Mouse (Mus musculus) gastrocnemius, adult 8-10 months (tissue): Measurements from ENCODE around the gene Tex26. TPM values are rescaled to one million over a fixed set of nuclear protein-coding genes. Genes with fewer than 3 reads are reported as not detected.

ENCODE experiments used
- DNase-seq, 2 experiments: peaks; one replicate each; pipeline ENCODE4 v3.0.0; 2022; ENCODE audit warnings: low spot score in 2 of 2
- total RNA-seq, 4 experiments: library from RNA; stranded (reverse); gene quantifications; 2 replicates each; pipeline ENCODE4 v1.2.4; 2022

Gene Tex26
- total RNA-seq, 4 experiments from 2014 or later: not detected

DNA sequence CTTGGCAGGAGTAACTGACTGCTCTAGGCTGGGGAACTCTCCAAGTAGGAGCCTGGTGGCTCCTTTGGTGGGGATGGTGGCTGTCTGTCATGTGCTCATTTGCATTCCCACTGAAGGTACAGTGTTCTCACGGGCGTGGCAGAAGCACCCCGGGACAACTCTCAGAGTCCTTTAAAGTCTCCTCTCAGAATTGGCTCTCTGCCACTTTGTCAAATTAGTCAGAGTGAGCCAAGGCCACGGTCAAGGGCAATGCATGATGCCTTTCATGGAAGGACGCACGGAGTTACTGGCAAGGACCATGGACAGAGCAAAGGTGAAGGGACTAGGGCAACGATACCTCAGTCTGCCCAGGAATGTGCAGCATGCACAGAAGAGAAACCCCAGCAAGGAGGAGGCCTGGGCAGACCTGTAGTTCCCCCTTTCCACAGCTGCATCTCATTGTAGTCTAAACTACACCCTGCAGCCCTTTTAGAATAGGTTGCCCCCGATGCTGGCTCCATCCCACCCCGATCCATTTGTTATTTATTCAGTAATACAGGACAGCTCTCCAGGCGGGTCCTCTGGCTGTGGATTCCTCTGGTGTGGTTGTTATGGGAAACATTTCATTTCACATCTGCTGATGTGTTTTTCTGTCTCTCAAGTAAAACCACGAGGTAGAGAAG, 49.0 kb downstream of the Tex26 start:
- DNase-seq: no peak

DNA sequence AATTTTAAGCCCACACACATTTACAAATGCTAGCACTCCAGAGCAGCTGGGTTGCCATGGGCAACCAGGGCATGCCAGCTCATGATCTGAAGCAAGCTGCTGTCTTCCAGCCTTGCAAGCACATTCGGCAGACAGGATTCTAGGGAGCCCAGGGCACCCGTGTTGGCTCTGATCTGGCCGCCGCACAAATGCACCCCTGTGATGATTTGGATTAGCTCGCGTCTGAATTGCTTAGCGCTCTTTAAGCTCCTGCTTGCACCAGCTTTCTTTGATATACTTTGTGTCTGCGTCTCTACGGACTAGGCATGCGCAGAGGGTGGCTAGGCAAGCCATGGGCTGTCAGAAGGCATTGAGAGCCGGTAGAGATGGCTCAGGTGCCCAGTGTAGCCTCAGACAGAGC, 49.7 kb downstream of the Tex26 start:
- DNase-seq: no peak

DNA sequence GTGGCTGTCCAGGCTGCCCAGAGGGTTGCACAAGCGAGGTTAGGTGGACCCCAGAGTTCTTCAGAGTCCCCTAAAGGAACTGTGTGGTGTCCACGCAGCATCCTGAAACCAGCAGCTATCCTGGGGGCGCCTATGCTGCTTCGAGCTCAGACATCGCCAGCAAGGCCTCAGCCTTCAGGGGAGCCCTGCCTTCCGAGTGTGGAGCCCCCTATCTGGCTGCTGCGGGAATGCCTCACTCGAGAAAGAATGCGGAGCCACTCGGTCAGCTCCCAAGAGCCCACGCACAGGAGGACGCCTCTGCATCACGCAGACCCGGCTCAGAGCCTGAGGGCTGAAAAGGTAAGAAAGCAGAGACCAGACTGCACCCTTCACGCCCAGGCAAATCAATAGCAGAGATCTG, 50.8 kb downstream of the Tex26 start:
- no peak for DNase-seq

DNA sequence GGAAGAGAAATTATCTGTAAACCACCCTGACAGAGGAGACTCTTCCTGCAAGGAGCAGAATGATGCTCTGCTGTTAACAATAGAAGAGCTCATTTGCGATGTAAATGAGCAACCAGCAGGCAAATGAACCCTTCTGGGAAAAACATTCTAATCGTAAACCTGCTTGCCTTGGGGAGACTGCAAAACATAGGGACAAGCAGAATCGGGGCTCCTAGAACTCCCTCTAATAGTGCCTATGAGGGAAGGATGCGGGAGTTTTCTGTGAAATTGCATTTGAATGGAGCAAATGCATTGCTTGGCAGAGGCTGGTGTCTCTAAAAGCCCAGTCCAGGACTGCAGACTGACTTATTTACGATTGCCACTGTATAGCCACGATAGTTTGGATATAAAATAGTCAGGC, 56.2 kb downstream of the Tex26 start:
- DNase-seq: no peak

DNA sequence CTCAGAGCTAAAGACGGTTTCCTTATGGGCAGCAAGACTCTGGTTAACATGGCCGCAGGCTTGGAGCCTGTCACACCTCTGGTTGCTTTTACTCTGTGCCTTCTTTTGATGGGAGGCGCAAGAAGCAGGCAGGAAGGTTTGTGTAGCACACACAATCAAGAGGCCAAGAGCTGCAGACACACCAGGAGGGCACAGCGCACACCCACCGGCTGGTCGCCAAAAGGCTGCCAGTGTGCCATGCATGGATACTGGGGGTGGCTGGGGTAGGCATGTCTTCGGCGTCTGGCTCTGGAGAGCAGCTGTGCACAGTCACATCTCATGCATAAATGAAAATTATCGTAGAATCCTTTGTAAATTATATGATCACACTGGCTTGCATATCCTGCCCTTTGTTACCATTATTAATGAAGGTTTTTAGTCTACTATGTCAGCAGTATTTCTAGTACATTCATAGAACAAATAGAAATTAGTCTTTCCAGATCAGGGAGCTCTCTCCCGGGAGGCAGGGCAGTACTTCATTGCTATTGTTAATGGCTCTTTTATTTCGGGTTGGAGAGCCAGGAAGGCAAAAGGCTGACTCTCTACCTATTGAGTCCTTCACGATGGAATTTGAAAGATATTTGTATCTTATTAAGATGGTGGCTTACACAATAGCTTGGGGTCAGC, 57.1 kb downstream of the Tex26 start:
- no peak for DNase-seq

DNA sequence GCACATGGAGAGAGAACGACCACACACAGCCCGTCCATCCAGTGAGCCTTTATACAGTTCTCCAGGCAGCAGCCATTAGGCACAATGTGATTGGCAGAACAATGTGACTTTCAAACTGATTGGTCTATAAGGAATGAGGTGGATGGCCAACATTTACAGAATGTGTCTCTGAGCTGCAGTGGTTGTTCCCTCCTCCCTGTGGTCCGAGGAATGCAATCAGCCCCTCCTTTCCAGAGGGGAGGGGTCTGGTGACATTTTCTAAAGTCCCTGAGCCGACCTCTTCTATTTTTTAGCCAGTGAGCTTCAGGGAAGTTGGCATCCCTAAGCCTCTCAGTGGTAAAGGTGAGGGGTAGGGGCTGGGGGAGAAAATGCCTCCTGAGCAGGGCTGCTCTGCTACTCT, 60.5 kb downstream of the Tex26 start:
- no peak for DNase-seq

DNA sequence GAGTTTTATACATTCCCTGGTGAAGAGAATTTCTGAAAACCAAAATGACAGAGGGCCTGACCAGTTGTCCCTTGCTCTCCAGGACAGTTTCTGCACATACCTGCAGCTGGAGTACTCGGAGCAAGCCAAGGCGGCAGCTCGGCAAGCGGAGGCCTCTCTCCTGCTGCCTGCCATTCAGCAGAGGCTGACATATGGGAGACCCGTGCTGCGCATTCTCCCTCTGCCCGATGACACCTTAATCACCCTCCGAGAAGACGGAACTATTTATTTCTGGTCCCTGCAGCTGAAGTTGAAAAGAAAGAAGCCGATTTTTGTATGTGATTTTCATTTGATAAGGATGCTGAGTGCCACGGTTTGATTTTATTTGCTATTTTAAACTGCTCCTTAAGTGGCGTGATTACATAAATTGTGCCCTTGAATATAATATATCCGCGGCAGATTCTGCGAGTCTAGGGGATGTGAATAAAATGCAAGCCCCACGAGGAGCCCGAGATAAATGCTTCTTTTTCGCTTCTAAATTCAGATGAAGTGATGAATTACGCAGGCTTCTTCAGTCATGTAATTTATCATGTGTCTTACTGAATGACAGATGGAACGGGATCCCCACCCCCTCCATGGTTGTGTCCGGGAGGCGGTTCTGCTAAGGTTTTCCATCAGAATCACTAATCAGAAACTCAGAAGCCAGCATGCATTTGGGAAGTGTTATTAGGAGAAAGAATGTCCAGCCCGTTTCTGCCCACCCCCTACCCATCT, 64.1 kb downstream of the Tex26 start:
- DNase-seq: no peak

DNA sequence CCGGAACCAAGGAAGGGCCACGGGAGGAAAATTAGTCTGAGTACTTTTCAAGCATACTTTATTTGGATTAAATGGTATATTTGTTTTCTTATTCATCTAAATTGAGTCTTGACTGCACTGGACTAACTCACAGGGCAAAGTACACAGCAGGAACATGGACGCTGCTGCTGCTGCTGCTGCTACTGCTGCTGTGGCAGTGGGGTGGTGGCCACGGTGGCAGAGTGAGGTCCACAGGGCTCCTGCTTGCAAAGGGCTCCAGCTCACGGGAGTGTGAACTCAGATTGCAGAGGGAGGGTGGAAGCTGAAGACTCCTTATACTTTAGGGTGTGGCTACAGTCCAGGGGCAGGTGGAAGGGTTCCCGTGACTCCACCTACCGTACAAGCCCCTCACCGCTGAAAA, 65.5 kb downstream of the Tex26 start:
- no peak for DNase-seq

DNA sequence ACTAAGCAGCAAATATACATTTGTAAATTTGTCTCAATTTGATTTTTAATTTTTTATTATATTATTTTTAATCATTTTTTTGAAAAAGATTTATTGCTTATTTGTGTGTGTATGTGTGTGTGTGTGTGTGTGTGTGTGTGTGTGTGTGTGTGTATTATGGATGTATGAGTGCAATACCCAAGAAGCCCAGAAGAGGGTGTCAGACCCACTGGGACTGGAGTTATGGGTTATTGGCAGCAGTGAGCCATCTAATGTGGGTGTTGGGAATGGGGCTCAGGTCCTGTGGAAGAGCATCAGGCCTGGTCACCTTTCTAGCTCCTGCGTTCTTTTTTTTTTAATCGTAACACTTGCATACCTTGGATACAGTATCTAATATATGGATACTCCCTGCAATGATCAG, 66.6 kb downstream of the Tex26 start:
- no peak for DNase-seq

DNA sequence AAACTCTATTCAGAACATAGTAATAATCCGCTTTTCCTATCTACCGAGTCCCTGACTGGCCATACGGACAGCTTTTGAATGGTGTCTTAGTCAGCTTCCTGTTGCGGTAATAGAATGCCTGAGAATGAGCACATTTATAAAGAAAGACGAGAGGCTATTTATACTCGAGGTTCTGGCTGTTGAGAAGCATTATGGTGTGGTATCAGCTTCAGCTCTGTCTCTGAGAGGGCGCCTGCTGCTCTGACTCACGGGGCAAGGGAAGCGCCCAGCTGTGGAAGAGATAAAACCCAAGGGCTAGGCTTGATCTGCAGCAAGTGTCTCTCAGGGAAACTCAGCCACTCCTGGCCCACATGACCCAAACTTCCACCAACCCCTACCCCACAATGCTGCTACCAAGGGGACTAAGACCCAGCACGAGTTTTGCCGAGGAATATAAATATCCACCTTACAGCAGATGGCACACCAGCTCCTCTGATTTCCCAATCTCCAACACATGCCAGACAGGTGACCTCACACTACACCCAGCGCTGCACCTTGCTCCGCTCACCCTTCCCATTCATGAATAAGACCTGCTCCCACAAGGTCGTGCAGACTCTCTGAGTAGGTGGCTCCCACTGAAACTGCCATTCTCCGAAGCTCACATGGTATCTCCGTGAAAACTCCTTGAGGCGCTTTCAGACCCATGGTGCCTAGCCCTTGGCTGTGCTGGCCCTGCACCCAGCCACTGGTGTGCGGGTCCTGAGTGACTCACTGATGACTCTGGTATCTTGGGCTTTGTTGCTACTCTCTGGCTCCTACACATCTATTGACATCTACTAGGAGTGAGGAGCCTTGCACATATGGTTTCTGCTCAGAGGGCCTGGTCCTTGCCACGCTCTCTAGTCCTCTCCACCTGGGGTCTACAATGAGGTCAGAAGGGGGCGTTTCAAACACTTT, 68.9 kb downstream of the Tex26 start:
- no peak for DNase-seq

DNA sequence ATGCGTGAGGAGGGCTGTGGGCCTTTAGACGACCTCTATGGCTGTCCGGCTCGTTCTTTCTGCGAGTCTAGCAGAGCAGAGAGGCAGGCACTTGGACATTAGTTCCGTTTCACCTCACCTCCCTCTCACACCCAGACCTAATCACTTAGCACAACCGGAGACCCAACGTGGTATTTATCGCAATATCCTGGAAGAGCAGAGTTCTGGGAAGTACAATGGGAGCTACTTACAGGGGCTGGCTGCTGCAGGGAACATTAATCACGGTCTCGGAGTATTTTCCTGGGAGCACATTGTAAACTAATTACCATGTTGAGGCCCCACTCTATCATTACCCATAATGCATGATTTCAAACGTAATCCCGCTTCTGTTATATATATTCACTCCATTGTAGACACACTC, 70.9 kb downstream of the Tex26 start:
- no peak for DNase-seq

DNA sequence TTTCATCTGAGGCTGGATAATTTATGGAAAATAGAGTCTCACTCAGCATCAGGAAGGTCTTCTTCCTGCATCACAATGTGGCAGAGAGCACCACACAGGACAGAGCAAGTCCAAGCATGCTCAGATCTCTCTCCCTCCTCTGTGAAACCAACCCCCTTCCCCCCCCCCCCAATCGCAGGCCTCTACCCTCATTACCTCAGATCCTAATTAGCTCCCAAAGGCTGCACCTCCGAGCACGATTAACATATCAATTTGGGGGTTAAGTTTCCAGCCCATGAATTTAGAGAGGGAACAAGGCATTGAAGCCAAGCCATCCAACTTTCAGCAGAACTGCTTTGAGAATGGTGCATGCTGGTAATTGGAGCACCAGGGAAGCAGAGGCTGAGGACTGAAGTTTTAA, 73.2 kb downstream of the Tex26 start:
- DNase-seq: no peak

DNA sequence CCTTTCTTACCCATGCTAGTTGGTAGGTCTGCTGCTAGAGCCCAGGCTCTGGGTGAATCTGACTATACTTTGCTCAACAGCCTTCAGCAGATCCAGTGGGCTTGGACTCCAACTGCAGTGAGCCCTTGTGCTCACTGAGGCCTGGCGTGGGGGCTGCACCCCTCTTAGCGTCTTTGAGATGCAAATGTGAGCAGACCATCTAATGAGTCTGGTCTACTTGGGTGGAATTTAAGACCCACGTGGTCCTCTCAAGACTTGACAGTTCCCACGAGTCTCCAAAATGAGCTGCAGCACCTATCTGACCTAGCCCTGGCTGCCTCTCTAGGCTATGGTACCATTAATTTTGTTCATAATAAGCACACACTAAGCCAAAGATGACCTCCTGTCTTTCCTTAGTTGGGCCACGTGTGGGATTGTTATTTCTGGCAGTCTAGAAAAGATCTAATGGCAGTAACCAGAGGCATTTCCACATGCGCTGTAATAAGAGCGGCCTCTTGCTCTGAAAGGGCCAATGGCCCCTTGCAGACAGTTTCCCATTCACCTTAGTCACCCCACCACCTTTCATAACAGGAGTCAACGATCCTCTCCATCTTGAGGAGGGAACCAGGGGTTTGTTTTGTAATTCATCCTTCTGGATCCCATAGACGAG, 74.1 kb downstream of the Tex26 start:
- DNase-seq: no peak

DNA sequence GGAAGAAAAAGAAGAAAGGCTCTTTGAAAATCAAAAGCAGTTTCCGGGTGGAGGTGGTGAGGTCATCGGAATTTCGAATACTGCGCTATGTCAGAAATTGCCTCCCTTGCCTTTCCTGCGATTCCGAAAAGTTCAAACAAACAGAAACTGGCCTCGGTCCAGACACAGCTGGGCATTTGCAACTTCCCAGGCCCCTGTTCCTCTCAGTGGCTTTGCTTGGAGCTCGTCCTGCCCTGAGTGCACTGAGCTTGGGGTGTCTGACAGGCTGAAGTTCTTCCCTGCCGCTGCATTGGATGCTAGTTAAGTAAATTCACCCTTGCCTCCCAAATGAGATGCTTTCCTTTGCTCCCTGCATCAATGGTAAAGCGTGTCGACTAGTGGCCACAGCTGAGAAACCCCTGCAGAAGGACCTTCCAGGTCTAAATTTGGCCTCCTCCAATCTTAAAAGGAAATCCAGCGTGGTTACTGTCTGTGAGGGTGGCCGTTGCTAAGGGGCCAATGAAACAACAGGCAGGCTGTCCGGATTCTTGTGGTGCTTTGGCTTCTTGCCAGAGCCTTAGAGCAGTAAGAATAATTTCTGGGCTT, 74.7 kb downstream of the Tex26 start:
- DNase-seq: no peak

DNA sequence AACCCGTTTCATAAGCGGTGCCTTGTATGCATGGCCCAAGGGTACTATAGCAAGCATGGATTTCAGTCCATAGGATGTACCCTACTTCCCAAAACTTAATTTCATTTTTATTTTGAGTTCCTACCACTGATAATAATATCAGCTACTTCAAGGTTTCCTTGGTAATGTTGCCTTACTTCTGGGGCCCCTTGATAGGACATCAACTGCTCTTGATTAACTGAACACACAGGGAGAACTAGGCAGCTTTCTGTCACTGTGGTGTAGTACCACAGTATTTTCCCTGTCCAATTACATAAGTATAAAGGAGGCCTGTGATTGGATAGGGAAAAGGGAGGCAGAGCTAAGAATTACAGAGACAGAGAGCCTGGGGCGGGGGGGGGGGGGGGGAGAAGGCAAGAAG, 75.4 kb downstream of the Tex26 start:
- no peak for DNase-seq

DNA sequence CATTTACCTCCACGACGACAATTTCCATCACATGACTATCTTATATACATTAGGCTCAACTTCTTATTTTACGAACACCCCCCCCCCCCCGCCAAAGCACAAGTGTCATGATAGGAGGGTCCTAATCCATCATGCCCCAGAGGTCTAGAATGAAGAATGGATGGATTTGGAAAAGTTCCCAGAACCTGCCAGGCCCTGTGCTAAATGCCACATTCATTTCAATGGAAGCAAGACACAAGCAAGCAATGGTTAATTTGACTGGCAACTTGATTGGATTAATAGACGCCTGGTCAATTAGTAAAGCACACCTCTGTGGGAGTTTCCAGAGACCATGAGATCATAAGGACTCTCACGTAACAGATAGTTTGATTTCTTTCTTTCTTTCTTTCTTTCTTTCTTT, 77.7 kb downstream of the Tex26 start:
- DNase-seq: no peak

Other genes with a start within 250 kb of the Tex26 start
- gene Alox5ap, start 174.9 kb upstream of the Tex26 start, total RNA-seq: 1 to 10 TPM; 2.2 to 4.3 (median 2.8) TPM
- 10 to 100 TPM in 2 of 4 experiments, 1 to 10 TPM in 2; 6.8 to 11.4 (median 9.4) TPM for gene Medag, start 27.9 kb upstream of the Tex26 start, total RNA-seq
- gene Wdr95, start 89.0 kb downstream of the Tex26 start, total RNA-seq: not detected
- gene Hsph1, start 196.7 kb downstream of the Tex26 start, total RNA-seq: 10 to 100 TPM; 59.5 to 86.1 (median 63.1) TPM
- gene B3glct, start 238.6 kb downstream of the Tex26 start, total RNA-seq: 1 to 10 TPM; 2.9 to 7.7 (median 5.5) TPM